In genomic region chr1:161037599-161037998, GRCm38 (mm10) we compare ENCODE assay signal across 9 mouse cellular contexts. TPM values are rescaled to one million over a fixed set of nuclear protein-coding genes. Genes with fewer than 3 reads are reported as not detected.
DNase-seq lines count a peak whose midpoint lies in the region; ATAC-seq lines count a peak whose summit lies in the region.
"Had no signal": no experiment of that assay in that cellular context is flagged by ENCODE, and none has a peak within 500 bp of the region (broad histone marks: within the 10 kb centered on the region; RNA-seq: fewer than 3 reads in every experiment).

No protein-coding gene starts in this region.

- peak overlapping the region; percentile 27 for H3K4me3 ChIP-seq in forebrain, embryonic 12.5 days (replicated peaks)
- peak overlapping the region; percentile 87 for H3K4me3 ChIP-seq in liver, embryonic 13.5 days (replicated peaks)

- H3K9ac ChIP-seq in forebrain, embryonic 12.5 days: peak overlapping the region; percentile 59
- H3K9ac ChIP-seq in liver, embryonic 13.5 days: peak overlapping the region; percentile 89

- H3K9me3 ChIP-seq in forebrain, embryonic 12.5 days: no peaks in the 10 kb centered on the region
- no peaks in the 10 kb centered on the region for H3K9me3 ChIP-seq in liver, embryonic 13.5 days (replicated peaks)

- DNase-seq in CD4-positive, CD25-positive, alpha-beta regulatory T cell, adult 2 months (ENCODE audit: low read depth, low spot score): peak; percentile 11
- DNase-seq in 416B (ENCODE audit: low read depth): peak; percentile 37
- DNase-seq in liver, embryonic 13.5 days: no peak
- DNase-seq in retina, postnatal 1 day: no peak
- no peak for DNase-seq in thymus, adult 18-20 months
- no peak for DNase-seq in cerebellum, postnatal 14 days
- DNase-seq: cerebellum, adult 9-11 months had no signal

- H3K4me2 ChIP-seq in forebrain, embryonic 12.5 days: peak overlapping the region; percentile 66
- peak overlapping the region; percentile 89 for H3K4me2 ChIP-seq in liver, embryonic 13.5 days

- ATAC-seq in CD4-positive, CD25-positive, alpha-beta regulatory T cell, adult 4 months: no peak
- no peak for ATAC-seq in forebrain, embryonic 12.5 days (ENCODE audit: low FRiP score)
- no peak for ATAC-seq in liver, embryonic 13.5 days (ENCODE audit: low read depth)

- WGBS in forebrain, embryonic 12.5 days: 28% methylated on average over 3 of the region's 3 CpGs
- WGBS in liver, embryonic 13.5 days (ENCODE audit: insufficient replicate concordance): 6% methylated on average over 3 of the region's 3 CpGs

- peaks cover 40% of the 10 kb centered on the region for H3K4me1 ChIP-seq in forebrain, embryonic 12.5 days
- peaks cover 35% of the 10 kb centered on the region for H3K4me1 ChIP-seq in liver, embryonic 13.5 days (replicated peaks)

- H3K36me3 ChIP-seq in forebrain, embryonic 12.5 days (replicated peaks): peaks cover 53% of the 10 kb centered on the region
- H3K36me3 ChIP-seq in liver, embryonic 13.5 days: peaks cover 48% of the 10 kb centered on the region

- H3K27me3 ChIP-seq in forebrain, embryonic 12.5 days: no peaks in the 10 kb centered on the region
- H3K27me3 ChIP-seq in liver, embryonic 13.5 days: no peaks in the 10 kb centered on the region

- H3K27ac ChIP-seq in forebrain, embryonic 12.5 days: no peak overlapping the region
- peak overlapping the region; percentile 87 for H3K27ac ChIP-seq in liver, embryonic 13.5 days

RNA-seq across cellular contexts. Expression of gene Zbtb37, which starts 3.0 kb away (rescaled TPM):
- 10 to 100 TPM in 1 of 2 experiments, 1 to 10 TPM in 1; 8.3 to 11.0 TPM for polyA plus RNA-seq in CD4-positive, CD25-positive, alpha-beta regulatory T cell, adult 4 months (2017; shearing (Covaris generic))
- 9.9 TPM in 2 replicates for polyA plus RNA-seq in forebrain, embryonic 12.5 days (2016; fragmentation: Nextera tagmentation; extraction: Ambion mirVana)
- 2.5 and 3.2 TPM in 2 replicates for polyA plus RNA-seq in liver, embryonic 13.5 days (2015; fragmentation: Nextera tagmentation; extraction: Ambion mirVana)

RNA-seq across cellular contexts. Expression of gene Dars2, which starts 32.9 kb away (rescaled TPM):
- 10 to 100 TPM; 11.3 to 25.7 TPM for polyA plus RNA-seq in CD4-positive, CD25-positive, alpha-beta regulatory T cell, adult 4 months (2017; shearing (Covaris generic))
- 49.0 and 49.3 TPM in 2 replicates for polyA plus RNA-seq in forebrain, embryonic 12.5 days (2016; fragmentation: Nextera tagmentation; extraction: Ambion mirVana)
- polyA plus RNA-seq in liver, embryonic 13.5 days (2015; fragmentation: Nextera tagmentation; extraction: Ambion mirVana): 40.7 and 49.0 TPM in 2 replicates

RNA-seq across cellular contexts. Expression of gene Cenpl, which starts 32.9 kb away (rescaled TPM):
- polyA plus RNA-seq in CD4-positive, CD25-positive, alpha-beta regulatory T cell, adult 4 months (2017; shearing (Covaris generic)): 10 to 100 TPM; 17.1 to 18.1 TPM
- polyA plus RNA-seq in forebrain, embryonic 12.5 days (2016; fragmentation: Nextera tagmentation; extraction: Ambion mirVana): 38.3 and 39.7 TPM in 2 replicates
- polyA plus RNA-seq in liver, embryonic 13.5 days (2015; fragmentation: Nextera tagmentation; extraction: Ambion mirVana): 35.3 and 39.8 TPM in 2 replicates

RNA-seq across cellular contexts. Expression of gene Serpinc1, which starts 59.2 kb away (rescaled TPM):
- polyA plus RNA-seq in CD4-positive, CD25-positive, alpha-beta regulatory T cell, adult 4 months (2017; shearing (Covaris generic)): 10 to 100 TPM; 15.0 to 16.9 TPM
- polyA plus RNA-seq in forebrain, embryonic 12.5 days (2016; fragmentation: Nextera tagmentation; extraction: Ambion mirVana): 2.4 and 2.8 TPM in 2 replicates
- 326 and 385 TPM in 2 replicates for polyA plus RNA-seq in liver, embryonic 13.5 days (2015; fragmentation: Nextera tagmentation; extraction: Ambion mirVana)

Comparison
In these comparisons a context has a peak if more than half of its experiments do, and no peak if none do; other contexts are left out.
1. DNase-seq: peak in CD4-positive, CD25-positive, alpha-beta regulatory T cell, adult 2 months (single experiment) and 416B (single experiment); none in liver, embryonic 13.5 days (single experiment), retina, postnatal 1 day (single experiment), thymus, adult 18-20 months (0 of 2) and cerebellum, postnatal 14 days (0 of 2).